Mouse (Mus musculus) bone marrow, adult 2 months (tissue): Measurements from ENCODE around the gene Phf13.
A peak's percentile ranks its signal among the peaks of the same experiment; 100 is the strongest.

Experiments
- CTCF ChIP-seq: fragments of 200-500 bp; IDR thresholded peaks from 2 replicates; pipeline ENCODE4 v1.5.1; 2011; ENCODE audit warnings: low read length, control low read depth; ENCODE audit not compliant: control insufficient read depth, insufficient read depth
- POLR2A ChIP-seq: fragments of 200-500 bp; IDR thresholded peaks from 2 replicates; pipeline ENCODE4 v1.6.1; 2011; ENCODE audit warnings: low read depth, mild to moderate bottlenecking, control low read depth, low read length, borderline replicate concordance; ENCODE audit not compliant: control insufficient read depth

DNA sequence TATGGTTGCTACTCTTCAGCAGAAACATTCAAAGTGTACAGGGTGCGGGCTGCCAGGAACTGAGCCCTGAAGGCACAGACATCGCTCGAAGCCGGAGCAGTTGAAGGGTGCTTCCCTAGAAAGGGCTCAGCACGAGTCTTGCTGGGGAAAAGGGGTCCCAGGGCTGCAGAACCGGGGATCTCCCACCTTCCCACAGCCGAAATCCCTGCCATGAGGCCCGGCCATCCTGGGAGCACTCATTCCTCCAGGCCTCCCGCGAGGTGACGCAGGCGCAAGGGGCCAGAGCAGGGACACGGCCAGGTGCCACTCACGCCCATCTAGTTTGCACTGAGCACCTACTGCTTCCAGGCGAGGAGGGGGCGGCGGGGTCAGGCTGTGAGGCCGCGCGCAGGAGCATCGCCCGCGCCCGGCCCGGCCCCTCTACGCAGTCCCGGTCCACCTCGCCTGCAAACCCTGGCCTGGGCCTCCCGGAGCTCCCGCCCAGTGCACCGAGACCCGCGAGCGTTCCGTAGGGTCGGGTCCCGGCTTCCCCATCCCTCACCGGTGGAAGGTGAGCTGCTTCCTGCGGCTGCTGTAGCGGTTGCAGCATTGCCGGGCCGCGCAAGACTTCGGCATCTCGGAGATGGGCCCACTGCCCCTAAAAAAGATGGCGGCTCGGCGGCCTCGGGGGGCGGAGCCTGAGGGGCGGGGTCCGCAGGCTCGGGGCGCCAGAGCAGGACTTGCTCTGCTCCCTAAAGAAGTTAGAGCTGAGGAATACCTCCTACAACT is 7.5 kb downstream of the Phf13 start, which contains the start of gene Thap3:
- no peak for TF ChIP-seq CTCF
- peak; percentile 34; the same call in 1 of the 2 replicates for TF ChIP-seq POLR2A
